Mouse (Mus musculus): ENCODE data around the gene Tle2.

Gene Tle2

GRCm38 (mm10) chr10:81575695-81576094 lies 1.3 kb downstream of the Tle2 start:
- no peak for DNase-seq

- DNase-seq, result no peak
Observed at GRCm38 (mm10) chr10:81579967-81580366, 5.6 kb downstream of the Tle2 start.

- DNase-seq, result no peak
Observed at GRCm38 (mm10) chr10:81580441-81581070, 6.2 kb downstream of the Tle2 start.

DNA sequence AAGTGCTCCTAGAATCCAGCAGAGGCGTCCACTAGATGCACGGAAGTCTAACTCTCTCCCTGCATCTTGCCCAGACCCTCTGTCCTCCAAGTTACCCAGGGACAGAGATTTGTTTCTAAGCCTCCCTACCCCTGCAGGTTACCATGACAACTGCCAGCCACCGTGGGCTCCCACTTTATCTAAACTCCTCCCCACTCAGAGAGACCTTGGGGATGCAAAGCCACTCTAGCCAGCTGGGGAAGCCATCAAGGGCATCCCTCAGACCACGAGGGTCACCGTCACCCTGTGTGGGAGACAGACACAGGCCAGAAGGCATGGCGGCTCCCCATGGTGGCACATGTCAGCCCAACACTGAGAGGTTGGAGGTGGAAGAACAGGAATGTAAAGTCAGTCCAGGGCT lies 9.0 kb downstream of the Tle2 start:
- no peak for DNase-seq

DNA sequence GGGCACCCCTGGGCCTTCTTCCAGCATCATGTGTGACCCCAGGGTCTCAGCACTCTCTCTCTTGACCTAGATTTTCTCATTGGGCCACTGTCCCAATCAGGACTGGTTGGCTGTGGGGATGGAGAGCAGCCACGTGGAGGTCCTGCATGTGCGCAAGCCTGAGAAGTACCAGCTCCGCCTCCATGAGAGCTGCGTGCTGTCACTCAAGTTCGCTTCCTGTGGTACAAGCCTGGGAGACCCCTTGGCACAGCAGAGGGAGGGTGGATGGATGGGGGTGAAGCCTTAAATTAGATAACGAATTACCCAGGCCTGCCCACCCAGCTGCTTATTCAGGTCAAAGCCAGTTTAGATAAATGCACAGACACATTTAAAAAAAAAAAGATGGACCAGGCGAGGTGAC lies 14.4 kb downstream of the Tle2 start:
- no peak for DNase-seq

DNA sequence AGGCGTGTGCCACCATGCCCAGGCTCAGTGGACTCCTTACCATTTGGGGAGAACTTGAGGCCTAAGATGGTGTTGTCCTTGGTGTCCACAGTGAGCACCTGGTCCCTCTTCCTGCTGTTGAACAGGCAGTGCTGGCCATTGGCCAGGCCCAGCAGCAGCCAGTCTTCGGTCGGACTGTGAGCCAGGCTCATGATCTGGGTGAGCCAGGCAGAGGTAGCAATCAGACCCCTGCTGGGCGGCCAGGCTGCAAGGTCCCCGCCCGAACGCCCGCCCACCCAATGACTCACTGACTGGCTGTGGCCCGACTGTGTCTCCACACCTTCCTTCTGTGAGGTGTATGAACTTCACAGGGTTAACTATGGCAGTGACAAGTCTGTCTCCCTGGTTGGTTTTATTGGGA lies 17.5 kb downstream of the Tle2 start:
- no peak for DNase-seq

- DNase-seq, result no peak
Observed at GRCm38 (mm10) chr10:81592631-81593030, 18.3 kb downstream of the Tle2 start.

DNA sequence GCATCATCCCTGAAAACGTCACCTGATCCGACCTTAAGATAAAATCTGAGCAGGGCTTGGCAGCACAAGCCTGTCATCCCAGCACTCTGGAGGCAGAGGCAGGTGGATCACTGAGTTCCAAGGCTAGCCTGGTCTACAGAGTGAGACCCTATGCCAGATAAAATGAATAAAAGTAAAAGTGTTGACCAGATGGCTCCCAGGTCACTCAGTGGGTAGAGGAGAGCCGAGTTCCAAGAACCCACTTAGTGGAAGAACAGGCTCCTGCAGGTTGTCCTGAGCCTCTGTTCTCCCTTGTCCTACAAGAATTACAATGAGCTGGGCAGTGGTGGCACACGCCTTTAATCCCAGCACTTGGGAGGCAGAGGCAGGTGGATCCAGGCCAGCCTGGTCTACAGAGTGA lies 18.9 kb downstream of the Tle2 start:
- no peak for DNase-seq

GRCm38 (mm10) chr10:81593935-81594334 lies 19.6 kb downstream of the Tle2 start:
- no peak for DNase-seq

GRCm38 (mm10) chr10:81595599-81595998 lies 21.2 kb downstream of the Tle2 start:
- no peak for DNase-seq

DNA sequence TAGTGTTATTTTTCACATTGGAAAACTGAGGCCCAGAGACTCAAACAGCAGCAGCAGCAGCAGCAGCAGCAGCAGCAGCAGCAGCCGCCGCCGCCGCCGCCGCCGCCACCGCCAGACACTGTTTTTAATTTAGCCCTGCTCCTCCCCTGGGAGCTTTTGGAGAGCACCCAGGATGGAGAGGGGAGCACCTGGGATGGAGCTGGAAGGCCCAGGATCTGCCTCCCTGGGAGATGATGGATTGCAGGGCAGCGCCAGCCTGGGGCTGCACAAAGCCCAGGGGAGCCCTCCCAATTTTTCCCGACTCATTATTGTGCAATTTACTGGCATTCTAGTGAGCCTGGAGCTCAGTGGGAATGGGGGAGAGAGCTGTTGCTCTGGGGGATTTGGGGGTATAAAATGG lies 22.2 kb downstream of the Tle2 start:
- no peak for DNase-seq

DNA sequence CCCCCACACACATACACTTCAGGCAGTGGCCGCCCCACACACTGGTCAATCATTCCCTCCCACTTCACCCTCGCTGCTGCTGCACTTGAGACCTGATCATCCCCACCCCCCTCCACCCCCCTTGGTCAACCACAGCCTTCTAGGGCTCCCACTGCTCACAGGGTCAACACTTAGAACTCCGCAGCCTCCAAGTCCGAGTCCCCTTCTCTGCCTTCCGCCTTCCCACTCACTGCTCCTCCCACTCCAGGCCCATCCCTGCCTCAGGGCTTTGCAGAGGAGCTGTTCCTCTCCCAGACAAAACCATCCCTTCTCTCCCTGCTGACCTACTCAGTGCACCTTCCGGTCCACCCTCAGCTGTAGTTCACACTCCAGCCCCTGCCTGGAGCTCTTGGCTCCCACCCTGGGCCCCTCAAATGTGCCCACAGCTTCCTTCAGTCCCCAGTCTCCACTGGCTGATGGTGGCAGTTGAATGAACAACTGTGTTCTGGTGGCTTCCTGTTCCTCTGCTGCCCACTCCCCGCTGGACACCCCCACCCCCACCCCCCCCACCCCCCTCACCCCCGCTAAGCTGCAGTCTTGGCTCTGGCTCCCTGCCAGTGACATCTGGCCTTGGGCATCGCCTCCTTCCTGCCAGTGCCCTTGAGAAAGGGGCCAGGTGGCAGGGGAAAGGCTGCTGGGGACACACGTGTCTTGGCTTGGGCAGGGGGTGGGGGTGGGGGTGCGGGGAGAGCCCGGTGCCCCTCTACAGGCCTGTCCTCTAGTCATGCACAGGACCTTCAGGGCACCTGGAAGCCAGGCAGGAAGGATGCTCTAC lies 23.0 kb downstream of the Tle2 start:
- no peak for DNase-seq

- DNase-seq, result no peak
Observed at GRCm38 (mm10) chr10:81598342-81598741, 24.0 kb downstream of the Tle2 start.

- DNase-seq, result no peak
Observed at GRCm38 (mm10) chr10:81598871-81599270, 24.5 kb downstream of the Tle2 start.

- DNase-seq, result no peak
Observed at GRCm38 (mm10) chr10:81599630-81600029, 25.3 kb downstream of the Tle2 start.

DNA sequence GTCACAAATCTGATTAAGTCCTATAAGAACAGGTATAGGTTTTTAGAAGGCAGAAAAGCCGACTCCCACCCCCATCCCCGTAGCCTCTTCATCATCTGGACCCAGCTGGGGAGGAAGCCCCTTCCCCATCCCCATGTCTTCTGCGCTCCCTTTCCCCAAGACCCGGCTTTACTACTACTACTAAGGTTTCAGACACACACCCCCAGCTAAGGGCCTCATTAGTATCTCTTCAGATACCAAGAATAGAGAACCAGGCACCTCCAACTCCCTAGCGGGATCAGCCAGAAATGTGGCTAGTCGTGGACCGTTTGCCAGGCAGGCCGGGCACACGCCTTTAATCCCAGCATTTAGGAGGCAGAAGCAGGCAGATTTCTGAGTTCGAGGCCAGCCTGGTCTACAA lies 25.7 kb downstream of the Tle2 start:
- DNase-seq, result no peak

DNA sequence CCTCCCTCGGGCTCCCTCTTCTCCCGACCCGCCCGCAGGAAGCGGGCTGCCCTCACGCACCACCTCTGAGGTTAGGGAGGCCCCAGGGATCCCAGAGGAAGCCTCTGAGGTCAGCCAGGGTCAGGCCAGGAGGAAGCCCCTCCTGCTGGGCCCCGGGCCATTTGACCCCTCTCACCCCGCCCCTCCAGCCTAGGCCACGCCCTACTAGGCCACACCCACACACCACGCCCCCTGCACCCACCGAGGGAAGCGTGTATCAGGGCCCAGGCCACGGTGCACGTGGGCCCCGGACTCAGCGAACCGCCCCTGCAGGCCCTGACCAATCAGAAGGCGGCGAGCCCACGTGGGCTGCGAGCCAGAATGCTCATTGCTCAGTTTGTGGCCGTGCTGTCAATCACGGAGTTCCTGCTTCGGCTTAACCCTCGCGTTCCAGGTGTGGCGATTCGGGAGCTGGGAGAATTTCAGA lies 26.4 kb downstream of the Tle2 start, which contains the start of gene Tle6:
TSS of gene Tle6 (minus strand) at position 336 of the 466 bp plus-strand sequence.
- peak; percentile 96 for DNase-seq

GRCm38 (mm10) chr10:81601396-81601905 lies 27.1 kb downstream of the Tle2 start:
- DNase-seq, result no peak

GRCm38 (mm10) chr10:81602741-81603151 lies 28.4 kb downstream of the Tle2 start:
- no peak for DNase-seq

DNA sequence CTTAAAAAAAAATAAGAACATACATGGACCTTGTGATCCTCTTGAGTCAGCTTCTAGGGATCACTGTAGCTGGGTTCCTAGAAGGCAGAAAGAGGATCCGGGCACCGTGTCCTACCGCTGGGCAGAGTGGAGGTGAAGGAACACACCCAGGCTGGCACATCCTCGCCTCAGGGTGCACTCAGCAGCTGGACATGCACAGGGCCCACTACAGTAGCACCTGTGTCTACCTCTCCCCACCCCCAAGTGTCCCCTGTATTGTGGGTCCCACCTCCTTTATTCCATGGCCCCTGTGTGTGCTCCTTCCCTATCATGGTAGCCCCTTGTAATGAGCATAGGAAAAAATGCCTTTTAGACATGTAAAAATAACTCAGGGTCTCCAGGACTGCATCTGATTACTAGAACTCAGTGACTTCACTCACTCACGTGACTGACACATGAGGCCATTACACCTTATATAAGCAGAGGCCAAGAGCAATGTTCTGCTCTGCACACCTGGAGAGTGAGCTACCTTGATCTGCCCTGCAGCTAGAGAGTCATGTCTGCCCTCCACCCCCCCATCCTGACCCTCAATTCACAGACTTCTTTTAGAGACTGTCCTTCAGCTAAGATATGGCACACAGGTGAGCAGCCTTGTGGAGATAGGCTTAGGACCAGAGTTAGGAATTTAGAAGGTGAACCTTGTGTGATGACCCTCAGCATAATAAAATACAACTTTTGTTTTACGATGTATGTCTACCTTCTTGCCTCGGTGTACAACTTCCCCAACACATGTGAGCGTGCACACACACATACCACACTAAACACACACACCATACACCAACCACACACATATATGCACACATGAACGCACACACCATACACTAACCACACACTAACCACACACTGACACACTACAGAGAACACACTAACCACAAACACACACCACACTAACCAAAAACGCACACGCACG lies 29.9 kb downstream of the Tle2 start:
- DNase-seq, result peak; percentile 55

DNA sequence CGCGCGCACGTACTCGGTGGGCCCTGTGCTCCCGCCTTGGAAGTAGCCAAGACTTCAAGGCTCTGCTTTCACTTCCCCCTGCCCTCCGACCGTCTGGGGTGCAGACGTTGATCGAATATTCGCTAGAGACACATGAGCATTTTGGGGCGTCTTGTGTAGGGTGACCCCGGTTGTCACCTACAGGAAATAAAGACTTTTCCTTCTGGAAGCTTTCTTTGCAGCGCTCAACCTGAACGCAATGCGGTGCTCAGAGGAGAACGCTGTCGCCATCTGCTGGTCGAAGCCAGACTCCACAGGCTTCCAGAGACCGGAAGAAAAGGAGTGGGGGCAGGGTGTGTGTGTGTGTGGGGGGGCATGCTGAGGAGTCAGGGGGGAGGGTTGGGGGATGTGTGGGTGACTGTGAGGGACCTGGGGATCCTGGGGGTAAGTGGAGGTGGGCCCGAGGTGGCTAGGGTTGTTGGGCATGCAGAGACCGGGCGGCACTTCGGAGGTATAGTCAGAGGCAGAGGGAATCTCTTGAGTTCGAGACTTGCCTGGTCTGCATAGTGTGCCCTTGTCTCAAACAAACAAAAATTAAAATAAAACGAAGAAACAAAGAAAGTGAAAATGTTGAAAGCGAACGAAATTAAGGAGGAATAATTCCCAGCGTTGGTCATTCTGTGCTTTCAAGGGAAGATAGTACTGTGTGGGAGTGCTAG lies 30.8 kb downstream of the Tle2 start:
- peak; percentile 88 for DNase-seq

GRCm38 (mm10) chr10:81605666-81605973 lies 31.3 kb downstream of the Tle2 start:
- DNase-seq, result no peak

Measured in kidney, adult 9 months (tissue).